Mouse (Mus musculus) G1E (cell line): ENCODE results near the gene H6pd.

ENCODE experiments used
- CTCF ChIP-seq: IDR thresholded peaks from 2 replicates; pipeline ENCODE4 v1.5.1; 2012; ENCODE audit warnings: low read depth, low read length, inconsistent platforms, mixed read lengths
- GATA1 ChIP-seq: IDR thresholded peaks from 2 replicates; pipeline ENCODE4 v1.6.1; 2012; ENCODE audit warnings: borderline replicate concordance, low read length, inconsistent platforms, mixed read lengths

DNA sequence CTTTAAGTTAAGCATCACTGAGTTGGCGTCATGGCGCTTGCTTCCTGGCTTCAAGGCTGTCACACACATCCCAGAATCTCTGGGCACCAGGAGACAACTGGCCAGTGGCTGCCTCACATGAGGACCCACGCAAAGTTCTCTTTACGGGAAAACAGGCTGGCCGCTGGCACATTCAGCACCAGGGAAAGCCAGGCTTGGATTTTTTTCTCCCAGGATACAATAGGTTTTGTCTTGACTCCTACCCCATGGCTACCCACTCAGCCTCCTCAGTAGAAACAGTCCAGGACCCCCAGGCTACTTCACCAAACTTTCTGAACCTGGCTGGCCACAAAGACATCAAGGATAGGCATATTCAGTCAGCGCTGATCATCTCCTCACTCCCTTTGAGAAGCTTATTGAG is 73.4 kb downstream of the H6pd start:
- TF ChIP-seq CTCF: no peak
- TF ChIP-seq GATA1: no peak
